Mouse (Mus musculus): ENCODE measurements around the gene Lrfn3. TPM values are rescaled to one million over a fixed set of nuclear protein-coding genes. Genes with fewer than 3 reads are reported as not detected.

The Lrfn3 gene
- polyA plus RNA-seq, 1 experiment from 2014 or later = 3.0 TPM

- no peak overlapping the region for H3K9ac ChIP-seq (ENCODE audit: low read depth, low read length)
- WGBS = 77% methylated on average over 4 of the region's 4 CpGs
These were observed 8.5 kb downstream of the Lrfn3 start for GRCm38 (mm10) chr7:30354059-30354458.

GRCm38 (mm10) chr7:30353279-30353822, 9.2 kb downstream of the Lrfn3 start:
- WGBS = 16% methylated on average over 6 of the region's 6 CpGs
- H3K4me2 ChIP-seq (ENCODE audit: low read depth, low read length) = no peak overlapping the region
- ATAC-seq = peak; percentile 78
- H3K9me3 ChIP-seq (ENCODE audit: control insufficient read depth, low read length) = no peaks in the 10 kb centered on the region
- H3K4me3 ChIP-seq (ENCODE audit: low read length) = no peak overlapping the region
- H3K9ac ChIP-seq (ENCODE audit: low read depth, low read length) = no peak overlapping the region
- peaks cover 5% of the 10 kb centered on the region for H3K4me1 ChIP-seq (ENCODE audit: control insufficient read depth, insufficient read depth, low read length)
- peaks cover 8% of the 10 kb centered on the region; the same call in 1 of the 2 replicates for H3K27me3 ChIP-seq (replicated peaks; ENCODE audit: control insufficient read depth, insufficient read depth, low read length)
- H3K27ac ChIP-seq (ENCODE audit: low read length) = no peak overlapping the region
- no peaks in the 10 kb centered on the region for H3K36me3 ChIP-seq (ENCODE audit: control insufficient read depth, insufficient read depth, low read length)

More at GRCm38 (mm10) chr7:30354059-30354458, 8.5 kb downstream of the Lrfn3 start:
- H3K36me3 ChIP-seq (ENCODE audit: control insufficient read depth, insufficient read depth, low read length) = no peaks in the 10 kb centered on the region
- no peak for ATAC-seq
- no peak overlapping the region for H3K27ac ChIP-seq (ENCODE audit: low read length)
- H3K4me3 ChIP-seq (ENCODE audit: low read length) = no peak overlapping the region
- H3K27me3 ChIP-seq (replicated peaks; ENCODE audit: control insufficient read depth, insufficient read depth, low read length) = 0 out of 2 replicates have a peak, but pooled peaks cover 4% of the 10 kb centered on the region
- no peak overlapping the region for H3K4me2 ChIP-seq (ENCODE audit: low read depth, low read length)
- no peaks in the 10 kb centered on the region for H3K9me3 ChIP-seq (ENCODE audit: control insufficient read depth, low read length)
- peaks cover 8% of the 10 kb centered on the region for H3K4me1 ChIP-seq (ENCODE audit: control insufficient read depth, insufficient read depth, low read length)

- WGBS = 2% methylated on average over 30 of the region's 30 CpGs
- ATAC-seq = peak; percentile 66
- no peaks in the 10 kb centered on the region for H3K9me3 ChIP-seq (ENCODE audit: control insufficient read depth, low read length)
- H3K4me3 ChIP-seq (ENCODE audit: low read length) = no peak overlapping the region
- no peaks in the 10 kb centered on the region for H3K4me1 ChIP-seq (ENCODE audit: control insufficient read depth, insufficient read depth, low read length)
- H3K4me2 ChIP-seq (ENCODE audit: low read depth, low read length) = no peak overlapping the region
- no peaks in the 10 kb centered on the region for H3K36me3 ChIP-seq (ENCODE audit: control insufficient read depth, insufficient read depth, low read length)
- no peak overlapping the region for H3K27ac ChIP-seq (ENCODE audit: low read length)
- no peak overlapping the region for H3K9ac ChIP-seq (ENCODE audit: low read depth, low read length)
- peaks cover 15% of the 10 kb centered on the region; the same call in 1 of the 2 replicates for H3K27me3 ChIP-seq (replicated peaks; ENCODE audit: control insufficient read depth, insufficient read depth, low read length)
These were observed 14.7 kb downstream of the Lrfn3 start for GRCm38 (mm10) chr7:30347828-30348227.

- no peaks in the 10 kb centered on the region for H3K9me3 ChIP-seq (ENCODE audit: control insufficient read depth, low read length)
- H3K9ac ChIP-seq (ENCODE audit: low read depth, low read length) = no peak overlapping the region
- WGBS = 24% methylated on average over 21 of the region's 21 CpGs
- H3K4me2 ChIP-seq (ENCODE audit: low read depth, low read length) = no peak overlapping the region
- H3K27ac ChIP-seq (ENCODE audit: low read length) = no peak overlapping the region
- no peak overlapping the region for H3K4me3 ChIP-seq (ENCODE audit: low read length)
- no peaks in the 10 kb centered on the region for H3K36me3 ChIP-seq (ENCODE audit: control insufficient read depth, insufficient read depth, low read length)
- peaks cover 15% of the 10 kb centered on the region; the same call in 1 of the 2 replicates for H3K27me3 ChIP-seq (replicated peaks; ENCODE audit: control insufficient read depth, insufficient read depth, low read length)
- ATAC-seq = no peak
- no peaks in the 10 kb centered on the region for H3K4me1 ChIP-seq (ENCODE audit: control insufficient read depth, insufficient read depth, low read length)
These were observed 15.8 kb downstream of the Lrfn3 start for GRCm38 (mm10) chr7:30346635-30347379.

- Histone ChIP-seq H3K9me3 (ENCODE audit: control insufficient read depth, low read length) (no peaks in the 10 kb centered on the region), H3K27ac (ENCODE audit: low read length) (no peak overlapping the region), H3K27me3 (replicated peaks; ENCODE audit: control insufficient read depth, insufficient read depth, low read length) (peaks cover 12% of the 10 kb centered on the region), H3K4me2 (ENCODE audit: low read depth, low read length) (no peak overlapping the region), H3K4me1 (ENCODE audit: control insufficient read depth, insufficient read depth, low read length) (peaks cover 2% of the 10 kb centered on the region; the same call in 1 of the 2 replicates), H3K4me3 (ENCODE audit: low read length) (no peak overlapping the region), H3K9ac (ENCODE audit: low read depth, low read length) (no peak overlapping the region), H3K36me3 (ENCODE audit: control insufficient read depth, insufficient read depth, low read length) (no peaks in the 10 kb centered on the region)
- ATAC-seq = no peak
- 63% methylated on average over 5 of the region's 5 CpGs for WGBS
These were observed 23.0 kb downstream of the Lrfn3 start for GRCm38 (mm10) chr7:30339432-30340109.

GRCm38 (mm10) chr7:30336384-30336783, 26.2 kb downstream of the Lrfn3 start:
- Histone ChIP-seq H3K4me1 (ENCODE audit: control insufficient read depth, insufficient read depth, low read length) (peaks cover 7% of the 10 kb centered on the region), H3K4me2 (ENCODE audit: low read depth, low read length) (no peak overlapping the region), H3K9me3 (ENCODE audit: control insufficient read depth, low read length) (no peaks in the 10 kb centered on the region), H3K36me3 (ENCODE audit: control insufficient read depth, insufficient read depth, low read length) (no peaks in the 10 kb centered on the region), H3K27ac (ENCODE audit: low read length) (no peak overlapping the region), H3K27me3 (replicated peaks; ENCODE audit: control insufficient read depth, insufficient read depth, low read length) (peaks cover 14% of the 10 kb centered on the region), H3K4me3 (ENCODE audit: low read length) (no peak overlapping the region), H3K9ac (ENCODE audit: low read depth, low read length) (no peak overlapping the region)
- ATAC-seq = peak; percentile 37; the same call in 1 of the 2 replicates
- 2% methylated on average over 9 of the region's 9 CpGs for WGBS

GRCm38 (mm10) chr7:30335688-30336087, 26.9 kb downstream of the Lrfn3 start:
- Histone ChIP-seq H3K4me1 (ENCODE audit: control insufficient read depth, insufficient read depth, low read length) (peaks cover 7% of the 10 kb centered on the region), H3K27ac (ENCODE audit: low read length) (no peak overlapping the region), H3K4me2 (ENCODE audit: low read depth, low read length) (no peak overlapping the region), H3K9me3 (ENCODE audit: control insufficient read depth, low read length) (no peaks in the 10 kb centered on the region), H3K36me3 (ENCODE audit: control insufficient read depth, insufficient read depth, low read length) (no peaks in the 10 kb centered on the region), H3K4me3 (ENCODE audit: low read length) (no peak overlapping the region), H3K9ac (ENCODE audit: low read depth, low read length) (no peak overlapping the region), H3K27me3 (replicated peaks; ENCODE audit: control insufficient read depth, insufficient read depth, low read length) (peaks cover 14% of the 10 kb centered on the region)
- WGBS = 80% methylated on average over 6 of the region's 6 CpGs
- ATAC-seq = no peak

GRCm38 (mm10) chr7:30334563-30334962, 28.0 kb downstream of the Lrfn3 start:
- no peak overlapping the region for H3K27ac ChIP-seq (ENCODE audit: low read length)
- peaks cover 14% of the 10 kb centered on the region for H3K27me3 ChIP-seq (replicated peaks; ENCODE audit: control insufficient read depth, insufficient read depth, low read length)
- H3K4me3 ChIP-seq (ENCODE audit: low read length) = no peak overlapping the region
- H3K9me3 ChIP-seq (ENCODE audit: control insufficient read depth, low read length) = no peaks in the 10 kb centered on the region
- H3K4me2 ChIP-seq (ENCODE audit: low read depth, low read length) = no peak overlapping the region
- WGBS = 55% methylated on average over 5 of the region's 5 CpGs
- H3K4me1 ChIP-seq (ENCODE audit: control insufficient read depth, insufficient read depth, low read length) = peaks cover 7% of the 10 kb centered on the region
- ATAC-seq = no peak
- no peaks in the 10 kb centered on the region for H3K36me3 ChIP-seq (ENCODE audit: control insufficient read depth, insufficient read depth, low read length)
- no peak overlapping the region for H3K9ac ChIP-seq (ENCODE audit: low read depth, low read length)

- Histone ChIP-seq H3K9ac (ENCODE audit: low read depth, low read length) (no peak overlapping the region), H3K27me3 (replicated peaks; ENCODE audit: control insufficient read depth, insufficient read depth, low read length) (peaks cover 14% of the 10 kb centered on the region), H3K9me3 (ENCODE audit: control insufficient read depth, low read length) (no peaks in the 10 kb centered on the region), H3K27ac (ENCODE audit: low read length) (no peak overlapping the region), H3K4me2 (ENCODE audit: low read depth, low read length) (no peak overlapping the region), H3K4me1 (ENCODE audit: control insufficient read depth, insufficient read depth, low read length) (peaks cover 7% of the 10 kb centered on the region), H3K4me3 (ENCODE audit: low read length) (no peak overlapping the region), H3K36me3 (ENCODE audit: control insufficient read depth, insufficient read depth, low read length) (no peaks in the 10 kb centered on the region)
- WGBS = 20% methylated on average over 4 of the region's 4 CpGs
- peak; percentile 62 for ATAC-seq
These were observed 29.1 kb downstream of the Lrfn3 start for GRCm38 (mm10) chr7:30333436-30333835.
